Mouse (Mus musculus) left cerebral cortex, adult 9 months (tissue): ENCODE data around the gene Dpyd.

Experiments used
- DNase-seq, 2 experiments: peaks; one replicate each; pipeline ENCODE4 v3.0.0; 2022; ENCODE audit warnings: low spot score in 2 of 2

Dpyd gene

DNA sequence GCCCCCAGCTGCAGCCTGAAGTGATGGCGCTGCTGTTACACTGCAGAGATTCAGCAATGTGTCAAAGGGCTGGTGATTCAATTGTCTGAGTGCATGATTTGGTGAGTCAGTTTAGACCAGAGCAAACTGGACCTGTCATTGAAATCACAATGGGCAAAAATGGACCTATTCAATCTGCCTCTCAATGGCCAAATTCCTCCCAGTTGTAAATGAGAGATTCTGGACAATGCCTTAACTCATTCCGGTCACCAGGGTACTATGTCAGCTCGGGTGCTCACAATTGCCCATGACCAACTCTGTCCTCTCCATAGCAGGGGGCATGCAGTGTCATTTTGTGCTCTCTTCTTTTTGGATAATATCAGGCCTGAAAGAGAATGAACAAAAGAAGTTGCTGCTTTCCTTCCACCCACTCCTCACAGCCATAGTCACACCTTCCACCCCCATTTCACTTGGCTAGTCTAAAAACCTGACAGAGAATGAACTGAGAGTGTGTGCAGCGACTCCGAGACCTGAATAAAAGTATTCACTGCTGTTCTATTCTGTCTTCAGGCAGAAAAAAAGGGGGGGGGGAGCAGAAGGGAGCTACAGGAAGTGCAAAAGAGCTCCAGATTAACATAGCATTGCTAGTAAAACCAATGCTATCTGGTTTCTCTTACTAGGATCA, 533.4 kb downstream of the Dpyd start:
- DNase-seq, result no peak

DNA sequence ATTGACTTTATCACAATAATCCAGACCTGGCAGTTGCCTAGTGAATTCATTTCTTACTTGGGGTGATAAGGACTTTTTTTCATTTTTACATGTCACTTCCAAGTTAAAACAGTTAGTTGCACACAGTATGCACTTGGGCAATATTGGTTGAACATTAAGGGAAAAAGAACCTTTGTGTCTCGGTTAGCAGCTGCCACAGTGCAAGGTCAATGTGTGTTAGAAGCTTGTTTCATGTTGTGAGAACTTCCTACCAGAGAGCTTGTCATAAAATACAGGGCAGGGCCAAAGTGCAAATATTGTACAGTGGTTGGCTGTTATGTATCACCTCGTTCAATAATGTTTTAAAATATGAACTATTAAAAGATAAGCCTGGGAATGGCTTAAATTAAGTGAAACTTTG, 564.1 kb downstream of the Dpyd start:
- no peak for DNase-seq

- no peak for DNase-seq
Measured at GRCm38 (mm10) chr3:119128076-119128475, 566.1 kb downstream of the Dpyd start.

DNA sequence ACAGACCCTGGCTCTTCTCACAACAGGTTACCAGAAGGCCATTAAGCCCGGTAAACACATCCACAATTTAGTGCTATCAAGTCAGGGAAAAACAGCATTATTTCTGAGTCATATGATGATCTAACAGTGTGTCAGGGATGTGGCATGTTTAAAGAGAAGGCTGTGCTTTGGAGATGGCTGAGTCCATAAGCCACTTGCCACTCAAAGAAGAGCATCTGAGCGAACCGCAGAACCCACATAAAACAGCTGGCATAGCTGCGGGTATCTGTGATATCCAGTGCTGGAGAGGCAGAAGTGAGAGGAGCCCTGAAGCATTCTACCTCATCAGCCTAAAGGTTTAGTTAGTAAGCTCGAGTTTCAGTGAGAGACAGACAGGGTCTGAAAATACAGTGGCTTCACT, 581.1 kb downstream of the Dpyd start:
- DNase-seq, result no peak

GRCm38 (mm10) chr3:119144788-119145187, 582.9 kb downstream of the Dpyd start:
- no peak for DNase-seq

DNA sequence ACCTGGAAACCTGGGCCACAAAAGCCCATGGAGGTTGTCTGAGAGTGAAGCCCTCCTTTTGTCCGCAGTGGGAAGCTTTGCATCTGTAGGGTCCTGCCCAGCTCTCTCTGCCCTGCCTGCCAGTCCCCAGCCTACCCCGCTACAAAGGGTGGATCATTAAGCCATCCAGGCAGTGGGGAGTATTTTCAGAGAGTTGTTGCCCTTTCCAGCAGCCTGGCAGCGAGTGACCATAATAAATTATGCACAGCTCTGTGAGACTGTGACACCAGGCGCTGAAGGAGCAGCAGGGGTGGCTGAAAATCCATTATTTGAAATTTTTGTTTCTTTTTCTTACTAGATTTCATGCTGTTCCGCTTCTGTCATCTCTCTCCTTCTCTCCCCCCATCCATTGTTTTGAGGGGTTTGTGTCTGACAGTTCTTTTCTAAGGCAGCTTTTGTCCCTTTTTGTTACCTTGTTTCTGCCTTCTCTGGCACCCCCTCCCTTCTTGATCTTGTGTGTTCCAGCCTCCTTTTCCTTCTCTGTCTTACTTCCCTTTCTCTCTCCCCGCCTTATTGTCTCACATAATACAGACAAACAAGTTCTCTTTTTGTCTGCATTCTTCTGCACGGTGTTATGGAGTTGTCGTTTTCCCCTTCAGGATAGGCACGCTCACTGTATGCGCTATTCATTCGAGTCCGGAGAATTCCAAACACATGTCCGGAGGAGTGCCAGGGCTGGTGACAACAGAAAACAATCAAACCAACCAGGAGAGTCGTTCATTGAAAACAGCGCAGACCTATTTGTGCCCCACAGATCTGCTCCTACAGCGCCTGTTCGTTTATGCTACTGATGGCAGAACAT, 592.9 kb downstream of the Dpyd start:
- DNase-seq, result no peak

DNA sequence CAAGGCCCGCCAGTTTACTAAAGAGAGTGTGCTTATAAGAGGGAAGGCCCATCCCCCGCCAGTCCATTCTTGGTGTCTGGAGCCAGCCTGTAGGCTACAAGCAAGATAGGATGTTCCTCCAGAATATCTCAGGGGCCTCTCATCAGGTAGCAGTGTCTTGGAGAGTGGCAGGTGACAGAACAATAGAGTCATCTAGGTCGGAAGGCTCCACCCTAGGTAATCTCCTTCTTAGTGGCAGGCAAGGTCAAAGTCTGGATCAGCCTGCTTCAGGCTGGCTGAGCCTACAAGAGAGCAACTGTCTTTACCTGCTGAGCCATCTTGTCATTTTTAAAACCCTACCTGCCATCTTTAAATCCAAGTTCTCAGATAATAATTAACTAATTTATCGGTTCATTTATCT, 596.7 kb downstream of the Dpyd start:
- DNase-seq, result no peak

- no peak for DNase-seq
Measured at GRCm38 (mm10) chr3:119165691-119166090, 603.8 kb downstream of the Dpyd start.

- no peak for DNase-seq
Measured at GRCm38 (mm10) chr3:119168166-119168565, 606.2 kb downstream of the Dpyd start.

GRCm38 (mm10) chr3:119168661-119169060, 606.7 kb downstream of the Dpyd start:
- DNase-seq, result no peak

- DNase-seq, result no peak
Measured at GRCm38 (mm10) chr3:119183261-119183660, 621.3 kb downstream of the Dpyd start.

GRCm38 (mm10) chr3:119194071-119194470, 632.1 kb downstream of the Dpyd start:
- DNase-seq, result no peak

DNA sequence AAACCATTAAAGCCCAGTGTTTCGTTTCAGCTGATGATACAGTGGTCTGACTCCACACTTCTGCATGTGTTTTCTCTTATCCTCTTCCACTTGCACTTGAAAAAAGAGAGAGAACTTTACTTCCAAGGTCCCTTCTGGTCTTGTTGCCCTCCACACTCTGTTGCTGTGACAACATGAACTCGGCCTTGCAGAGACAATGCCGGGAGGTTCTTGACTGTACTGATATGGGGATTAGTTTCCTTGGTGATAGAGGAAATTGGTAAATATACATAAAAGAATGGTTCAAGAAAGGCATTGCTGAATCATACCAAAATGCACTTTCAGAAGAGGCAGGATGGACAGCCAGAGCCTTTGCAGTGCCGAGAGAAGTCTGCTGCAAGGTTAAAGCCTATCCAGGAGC, 633.7 kb downstream of the Dpyd start:
- DNase-seq, result no peak

DNA sequence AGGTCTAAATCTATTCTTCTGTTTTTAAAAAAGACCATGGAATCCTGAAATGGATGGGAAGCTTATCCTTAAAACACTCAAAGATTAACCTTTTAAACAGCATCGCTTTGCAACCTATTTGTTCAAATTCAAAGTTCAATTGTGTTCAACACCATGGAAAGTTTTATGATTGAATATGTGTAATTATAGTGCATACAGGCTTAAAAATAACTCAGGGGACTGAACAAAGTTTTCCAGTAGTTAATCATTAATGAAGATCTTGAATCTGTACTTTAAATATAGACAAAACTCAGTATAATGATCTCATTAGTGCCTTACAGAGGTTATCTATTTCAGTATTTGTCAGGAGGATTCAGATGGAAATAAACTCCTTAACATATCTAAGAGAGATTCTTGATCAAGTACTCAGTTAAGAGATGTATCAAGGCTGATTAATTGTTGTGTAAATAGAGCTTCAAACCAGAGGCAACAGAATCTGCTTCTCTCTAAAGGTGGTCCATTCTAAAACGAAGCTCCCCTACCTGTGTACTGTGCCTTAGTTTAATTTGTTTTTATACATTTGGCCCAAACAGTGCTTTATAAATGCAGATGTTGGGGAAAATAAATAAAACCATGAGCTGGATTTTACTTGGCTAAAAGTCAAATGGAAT, 659.0 kb downstream of the Dpyd start:
- DNase-seq, result no peak

GRCm38 (mm10) chr3:119243181-119243580, 681.3 kb downstream of the Dpyd start:
- DNase-seq, result no peak

DNA sequence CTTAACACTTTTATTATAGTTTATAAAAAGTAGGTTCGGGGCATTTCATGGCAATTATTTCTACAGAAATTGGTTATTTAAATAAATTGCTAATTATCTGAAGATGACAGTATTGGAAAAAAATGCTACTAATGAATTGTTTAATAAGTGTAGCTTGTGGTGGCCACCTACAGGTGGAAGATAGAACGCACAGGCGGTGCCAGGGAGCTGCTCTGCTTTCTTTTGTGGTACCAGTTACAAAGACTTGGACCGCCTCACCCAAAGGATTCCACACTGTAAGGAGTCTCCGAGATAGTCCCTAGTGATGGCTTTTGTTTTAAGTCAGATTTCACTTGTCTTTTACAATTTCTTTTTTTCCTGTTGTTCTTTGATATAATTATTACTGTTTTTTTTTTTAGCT, 694.6 kb downstream of the Dpyd start:
- peak in 1 of 2 experiments; percentile 29 for DNase-seq

- no peak for DNase-seq
Measured at GRCm38 (mm10) chr3:119275241-119275640, 713.3 kb downstream of the Dpyd start.

DNA sequence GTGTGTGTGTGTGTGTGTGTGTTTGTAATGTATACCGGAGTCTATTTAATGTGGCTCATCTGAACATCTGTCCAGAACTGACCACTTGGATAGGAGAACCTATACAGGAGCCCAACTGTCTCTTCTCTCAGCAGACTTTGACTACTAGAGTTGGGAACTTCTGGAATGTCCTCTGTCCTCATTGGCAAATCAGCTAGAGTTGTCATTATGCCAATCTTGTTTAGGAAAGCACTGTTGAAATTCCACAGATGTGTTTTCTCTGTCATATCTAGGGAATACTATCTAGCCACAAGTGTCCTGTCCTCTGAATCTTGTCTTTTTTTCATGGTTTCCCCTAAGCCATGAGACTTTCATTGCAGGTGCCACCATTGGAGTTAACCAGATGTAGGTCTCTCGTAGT, 718.7 kb downstream of the Dpyd start:
- DNase-seq, result no peak

DNA sequence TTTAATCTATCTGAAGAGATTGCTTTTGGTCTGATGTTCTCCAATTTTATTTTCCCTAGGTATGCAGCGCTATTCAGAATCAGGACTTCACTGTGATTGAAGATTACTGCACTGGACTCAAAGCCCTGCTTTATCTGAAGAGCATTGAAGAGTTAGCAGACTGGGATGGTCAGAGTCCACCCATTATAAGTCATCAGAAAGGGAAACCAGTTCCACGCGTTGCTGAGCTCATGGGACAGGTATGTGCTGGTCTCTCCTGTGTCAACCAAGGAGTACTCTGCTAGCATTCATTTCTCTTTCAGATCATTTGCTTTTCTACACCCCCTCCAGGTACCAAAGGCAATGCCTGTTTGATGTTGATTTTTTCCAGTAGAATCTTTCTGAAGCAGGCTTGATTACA, 752.8 kb downstream of the Dpyd start:
- DNase-seq, result no peak

GRCm38 (mm10) chr3:119329063-119329462, 767.1 kb downstream of the Dpyd start:
- no peak for DNase-seq

DNA sequence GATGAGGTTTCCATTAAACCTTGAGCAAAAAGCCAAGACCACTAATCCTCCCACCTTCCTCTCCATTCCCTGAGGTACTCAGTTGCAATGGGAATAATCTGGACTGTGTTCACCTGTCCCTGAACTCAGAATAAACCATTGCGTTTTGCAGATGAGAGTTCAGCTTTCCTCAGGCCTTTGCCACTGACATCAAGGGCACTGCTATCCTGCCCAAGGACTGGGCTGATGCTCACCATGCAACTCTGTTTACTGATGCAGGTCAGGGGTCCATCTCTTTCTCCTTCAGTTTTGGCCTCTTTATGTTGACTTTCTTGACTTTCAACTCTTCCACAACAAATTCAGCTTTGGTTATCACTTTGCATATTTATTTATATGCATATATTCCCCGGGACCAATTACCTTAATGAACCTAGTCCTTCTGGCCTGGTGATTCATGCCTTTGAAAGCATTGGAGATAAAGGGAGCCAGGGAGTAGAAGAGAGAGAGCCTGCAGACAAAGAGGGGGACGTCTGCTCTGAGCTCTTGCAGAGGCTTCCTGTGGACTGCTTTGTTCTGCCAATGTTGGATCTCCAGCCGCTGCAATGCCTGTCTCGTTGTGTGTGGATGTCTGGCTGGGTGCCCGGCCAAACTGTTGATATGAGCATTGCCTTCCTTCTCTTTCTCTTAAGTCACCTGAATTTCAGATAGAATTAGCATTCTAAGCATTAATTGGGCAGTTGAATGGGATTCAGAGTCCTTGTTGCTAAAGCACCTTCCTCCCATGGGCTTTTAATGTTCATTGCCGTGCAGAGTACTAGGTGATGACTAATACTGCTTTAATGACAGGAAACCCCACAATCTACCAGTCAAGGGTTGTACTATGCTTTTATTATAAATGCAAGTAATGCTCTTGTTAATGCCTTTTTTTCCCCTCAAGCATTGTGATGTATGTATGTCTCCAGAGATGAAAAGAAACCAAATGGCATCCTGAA, 771.7 kb downstream of the Dpyd start:
- peak in 1 of 2 experiments; percentile 39 for DNase-seq
